ENCODE assay signal across 8 mouse cellular contexts in the genomic region with DNA sequence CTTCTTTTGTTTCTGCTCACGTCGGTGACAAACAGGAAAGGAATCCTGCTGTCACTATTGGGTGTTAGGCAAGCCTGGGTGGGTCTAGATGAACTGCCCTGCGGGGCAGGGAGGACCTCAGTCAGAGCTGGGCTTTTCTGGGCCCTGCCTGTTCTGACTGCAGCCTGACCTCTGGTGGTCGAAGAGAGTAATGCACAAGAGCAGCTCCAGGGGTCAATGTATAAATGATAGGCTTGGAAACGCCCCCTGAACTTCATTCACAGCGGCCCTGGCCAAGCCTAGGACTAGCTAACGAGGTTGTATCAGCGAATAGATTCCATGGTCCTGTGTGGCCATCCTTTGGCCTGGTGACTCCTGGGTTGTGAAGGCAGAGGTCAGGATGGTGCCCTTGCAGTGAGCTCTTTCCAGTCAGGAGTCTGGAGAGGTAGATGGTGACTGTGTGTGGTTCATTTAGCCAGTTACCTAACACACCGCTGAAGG. TPM values are rescaled to one million over a fixed set of nuclear protein-coding genes. Genes with fewer than 3 reads are reported as not detected.
A peak's percentile ranks its signal among the peaks of the same experiment; 100 is the strongest.
DNase-seq lines count a peak whose midpoint lies in the region; ATAC-seq and TF ChIP-seq lines count a peak whose summit lies in the region.

No protein-coding gene starts in this region.

- no peak overlapping the region for H3K27ac ChIP-seq in hindbrain, embryonic 11.5 days (ENCODE audit: low read depth, low read length)
- no peak overlapping the region for H3K27ac ChIP-seq in lung, postnatal 0 days (ENCODE audit: low read length)

- no peak overlapping the region for H3K4me3 ChIP-seq in hindbrain, embryonic 11.5 days (ENCODE audit: low read depth, low read length)
- no peak overlapping the region for H3K4me3 ChIP-seq in lung, postnatal 0 days (ENCODE audit: low read depth, low read length)

- ATAC-seq in frontal cortex, adult (ENCODE audit: low TSS enrichment), result 0 out of 2 replicates have a peak, but pooled peaks have one; percentile 28
- peak; percentile 75 for ATAC-seq in hindbrain, embryonic 11.5 days (ENCODE audit: low FRiP score)
- ATAC-seq in lung, postnatal 0 days, result peak; percentile 82

- no peak overlapping the region for H3K4me2 ChIP-seq in hindbrain, embryonic 11.5 days (replicated peaks; ENCODE audit: low read depth, low read length)
- H3K4me2 ChIP-seq in lung, postnatal 0 days (replicated peaks; ENCODE audit: low read depth, low read length), result no peak overlapping the region

- peak; percentile 89 for DNase-seq in Muller cell, postnatal 12 days (ENCODE audit: inconsistent ontology term)
- peak; percentile 85 for DNase-seq in cerebellum, adult 9-10 months
- peak; percentile 87 for DNase-seq in hindbrain, embryonic 11.5 days (ENCODE audit: low spot score)
- DNase-seq in layer of hippocampus, adult 9-10 months (ENCODE audit: low spot score), result peak; percentile 53
- peak; percentile 86 for DNase-seq in lung, postnatal 0 days (ENCODE audit: low spot score)
- DNase-seq in ovary, postnatal 10 days (ENCODE audit: low spot score), result peak; percentile 75
- peak; percentile 78 for DNase-seq in thymus, postnatal 0 days (ENCODE audit: low spot score)

- TF ChIP-seq CTCF in lung, postnatal 0 days (IDR thresholded peaks at IDR 0.05), result peak; percentile 88

- H3K27me3 ChIP-seq in hindbrain, embryonic 11.5 days (ENCODE audit: control insufficient read depth, insufficient read depth, low read length), result no peaks in the 10 kb centered on the region
- no peaks in the 10 kb centered on the region for H3K27me3 ChIP-seq in lung, postnatal 0 days (replicated peaks; ENCODE audit: insufficient read depth, low read length)

- no peaks in the 10 kb centered on the region for H3K9me3 ChIP-seq in hindbrain, embryonic 11.5 days (ENCODE audit: control insufficient read depth, low read length)
- no peaks in the 10 kb centered on the region for H3K9me3 ChIP-seq in lung, postnatal 0 days (ENCODE audit: low read length)

- H3K4me1 ChIP-seq in hindbrain, embryonic 11.5 days (replicated peaks; ENCODE audit: control insufficient read depth, insufficient read depth, low read length), result no peaks in the 10 kb centered on the region
- H3K4me1 ChIP-seq in lung, postnatal 0 days (ENCODE audit: insufficient read depth, low read depth, low read length), result no peaks in the 10 kb centered on the region

- 13% methylated on average over 9 of the region's 9 CpGs for WGBS in hindbrain, embryonic 11.5 days
- WGBS in lung, postnatal 0 days, result 5% methylated on average over 9 of the region's 9 CpGs

- no peaks in the 10 kb centered on the region for H3K36me3 ChIP-seq in hindbrain, embryonic 11.5 days (ENCODE audit: control insufficient read depth, insufficient read depth, low read length)
- no peaks in the 10 kb centered on the region for H3K36me3 ChIP-seq in lung, postnatal 0 days (ENCODE audit: insufficient read depth, low read length)

- H3K9ac ChIP-seq in hindbrain, embryonic 11.5 days (ENCODE audit: low read depth, low read length), result no peak overlapping the region
- H3K9ac ChIP-seq in lung, postnatal 0 days (replicated peaks; ENCODE audit: low read depth), result no peak overlapping the region

- TF ChIP-seq EP300 in lung, postnatal 0 days (IDR thresholded peaks at IDR 0.05), result no peak

RNA-seq across cellular contexts. Expression of a gene that starts 27.4 kb away (rescaled TPM):
- polyA plus RNA-seq in hindbrain, embryonic 11.5 days (2014; fragmentation: Nextera tagmentation; extraction: Ambion mirVana), result 285 and 287 TPM in 2 replicates
- 192 and 206 TPM in 2 replicates for polyA plus RNA-seq in lung, postnatal 0 days (2015; fragmentation: Nextera tagmentation; extraction: Ambion mirVana)
- polyA plus RNA-seq in thymus, postnatal 0 days (2015; fragmentation: Nextera tagmentation; extraction: Ambion mirVana), result 328 and 338 TPM in 2 replicates

Comparison
In these comparisons a context has a peak if more than half of its experiments do, and no peak if none do; other contexts are left out.
1. ATAC-seq: peak in every context shown above with its lines; median percentile 82 in lung, postnatal 0 days; 75 in hindbrain, embryonic 11.5 days; 28 in frontal cortex, adult.